Mouse (Mus musculus) heart, embryonic 10.5 days (tissue): ENCODE data around the gene Abtb2. TPM values are rescaled to one million over a fixed set of nuclear protein-coding genes. Genes with fewer than 3 reads are reported as not detected.

Source experiments
- DNase-seq: peaks from one replicate; pipeline ENCODE4 v3.0.0-alpha.2; 2017; ENCODE audit warnings: low spot score
- H3K27ac ChIP-seq: fragments of 300-500 bp; sonication (generic); 2 replicates; pipeline ENCODE4 v1.5.1; 2016; ENCODE audit warnings: mild to moderate bottlenecking
- H3K27me3 ChIP-seq: fragments of 300-500 bp; sonication (generic); 2 replicates; pipeline ENCODE4 v1.6.1; 2016; ENCODE audit warnings: mild to moderate bottlenecking; ENCODE audit not compliant: poor library complexity, insufficient read depth, severe bottlenecking
- H3K36me3 ChIP-seq: fragments of 300-500 bp; sonication (generic); 2 replicates; pipeline ENCODE4 v1.6.1; 2016; ENCODE audit warnings: mild to moderate bottlenecking, moderate library complexity
- H3K4me1 ChIP-seq: fragments of 300-500 bp; sonication (generic); 2 replicates; pipeline ENCODE4 v1.6.1; 2016; ENCODE audit warnings: mild to moderate bottlenecking
- H3K4me3 ChIP-seq: fragments of 300-500 bp; sonication (generic); 2 replicates; pipeline ENCODE4 v1.5.1; 2016; ENCODE audit warnings: mild to moderate bottlenecking, moderate library complexity
- H3K9me3 ChIP-seq: fragments of 300-500 bp; sonication (generic); 2 replicates; pipeline ENCODE4 v1.6.1; 2016; ENCODE audit warnings: mild to moderate bottlenecking, moderate library complexity
- WGBS: fragments of 180-500 bp; shearing (Covaris S2); methylation state at CpG from one replicate; pipeline ENCODE4 v1.1.7; 2016; 5-methylcytosine and 5-hydroxymethylcytosine counted together
- polyA plus RNA-seq: library from polyadenylated mRNA; unstranded; fragments of >200 nt; fragmentation: Nextera tagmentation; extraction: Ambion mirVana; gene quantifications from 2 replicates; pipeline ENCODE4 v1.2.1, GENCODE M21; 2016

The Abtb2 gene
- polyA plus RNA-seq, 1 experiment from 2014 or later: 19.0 TPM

DNA sequence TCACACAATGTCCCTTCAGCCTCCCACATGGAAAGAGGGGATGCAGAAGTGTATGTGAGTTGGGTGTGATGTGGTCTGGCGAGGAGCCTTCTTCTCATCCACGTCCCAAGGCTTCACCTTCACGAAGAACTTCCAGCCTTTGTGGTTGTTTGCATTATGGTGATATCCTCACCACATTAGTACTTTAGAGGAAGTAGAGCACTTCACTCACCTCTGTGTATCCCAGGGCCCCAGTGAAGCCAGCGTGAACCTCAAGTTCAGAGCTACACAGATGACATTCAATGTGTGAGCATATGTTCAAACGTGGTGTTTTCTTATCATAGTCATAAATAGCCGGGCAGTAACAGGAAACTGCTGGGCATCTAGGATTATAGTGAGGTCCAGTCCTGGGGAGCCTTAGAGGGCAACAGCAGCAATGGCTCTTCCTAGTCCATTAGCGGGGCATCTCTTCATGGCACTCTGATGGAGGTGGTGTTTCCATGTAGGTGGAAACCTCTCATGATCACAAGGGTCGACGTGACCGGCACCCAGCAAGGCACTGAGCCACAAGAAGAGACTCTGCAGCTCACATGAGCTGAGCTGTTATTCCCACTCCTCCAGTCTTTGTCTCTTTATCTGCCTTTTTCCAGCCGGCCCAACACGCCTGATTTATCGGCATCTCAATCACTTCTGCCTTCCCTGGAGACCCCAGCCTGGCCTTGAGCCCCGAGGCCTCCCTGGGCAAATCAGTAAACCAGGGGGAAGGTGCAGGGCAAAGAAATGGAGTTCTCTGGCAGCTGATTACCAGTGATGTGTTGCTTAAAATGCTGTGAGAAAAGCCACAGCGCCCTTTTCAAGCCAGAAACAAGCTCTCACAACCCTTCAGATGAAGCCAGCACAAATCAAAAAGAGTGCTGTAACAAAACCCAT is 93.8 kb downstream of the Abtb2 start:
- H3K27me3 ChIP-seq: no peaks in the 10 kb centered on the region
- peaks cover 75% of the 10 kb centered on the region for H3K4me1 ChIP-seq
- no peaks in the 10 kb centered on the region for H3K36me3 ChIP-seq
- WGBS: 57% methylated on average over 15 of the region's 15 CpGs
- H3K27ac ChIP-seq: peak overlapping the region; percentile 77; the same call in 1 of the 2 replicates
- H3K9me3 ChIP-seq: no peaks in the 10 kb centered on the region
- H3K4me3 ChIP-seq: no peak overlapping the region
- DNase-seq: no peak

DNA sequence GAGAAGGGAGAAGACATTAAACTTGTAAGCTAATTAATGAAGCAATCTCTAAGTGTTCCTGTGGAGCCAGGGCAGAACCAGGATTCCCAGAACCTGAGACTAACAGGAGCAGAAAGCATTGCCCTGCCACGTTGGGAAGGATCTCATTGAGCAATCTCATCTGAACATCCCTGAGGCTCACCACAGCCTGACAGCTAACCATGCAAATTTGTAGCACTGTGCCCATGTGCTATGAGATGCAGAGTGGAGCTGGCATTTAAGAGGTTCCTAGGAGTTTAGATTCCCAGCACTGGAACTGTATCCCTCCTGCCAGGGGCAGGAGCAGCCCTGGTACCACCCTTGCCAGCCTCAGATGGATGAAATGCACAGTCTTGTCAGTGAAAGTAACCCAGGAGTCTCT is 95.6 kb downstream of the Abtb2 start:
- H3K9me3 ChIP-seq: no peaks in the 10 kb centered on the region
- H3K27ac ChIP-seq: peak overlapping the region; percentile 66; the same call in 1 of the 2 replicates
- no peak overlapping the region for H3K4me3 ChIP-seq
- H3K36me3 ChIP-seq: no peaks in the 10 kb centered on the region
- H3K4me1 ChIP-seq: peaks cover 67% of the 10 kb centered on the region
- no peak for DNase-seq
- 31% methylated on average over 1 of the region's 1 CpGs for WGBS
- no peaks in the 10 kb centered on the region for H3K27me3 ChIP-seq

DNA sequence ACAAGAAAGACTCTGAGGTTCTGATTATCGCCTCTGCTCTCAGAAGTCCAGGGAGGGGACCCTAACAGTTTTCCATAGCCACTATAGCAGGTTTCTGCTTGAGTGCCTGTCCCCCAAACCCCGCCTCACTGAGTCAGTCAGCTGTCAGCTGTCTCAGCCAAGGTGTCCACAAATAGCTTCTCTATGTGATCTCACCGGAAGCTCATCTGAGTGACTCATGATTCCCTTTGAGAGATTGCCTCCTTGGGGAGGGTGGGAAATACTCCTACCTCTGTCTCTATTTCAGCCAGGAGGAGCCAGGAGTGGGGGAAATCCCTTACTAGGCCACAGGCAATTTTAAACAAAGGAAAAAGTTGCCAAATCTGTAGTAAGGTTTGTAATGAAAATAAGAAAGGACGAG is 96.0 kb downstream of the Abtb2 start:
- Histone ChIP-seq H3K27me3 (no peaks in the 10 kb centered on the region), H3K9me3 (no peaks in the 10 kb centered on the region), H3K36me3 (no peaks in the 10 kb centered on the region), H3K4me1 (peaks cover 69% of the 10 kb centered on the region), H3K27ac (peak overlapping the region; percentile 66; the same call in 1 of the 2 replicates), H3K4me3 (no peak overlapping the region; the same call in 1 of the 2 replicates)
- 32% methylated on average over 4 of the region's 4 CpGs for WGBS
- DNase-seq: peak; percentile 87

DNA sequence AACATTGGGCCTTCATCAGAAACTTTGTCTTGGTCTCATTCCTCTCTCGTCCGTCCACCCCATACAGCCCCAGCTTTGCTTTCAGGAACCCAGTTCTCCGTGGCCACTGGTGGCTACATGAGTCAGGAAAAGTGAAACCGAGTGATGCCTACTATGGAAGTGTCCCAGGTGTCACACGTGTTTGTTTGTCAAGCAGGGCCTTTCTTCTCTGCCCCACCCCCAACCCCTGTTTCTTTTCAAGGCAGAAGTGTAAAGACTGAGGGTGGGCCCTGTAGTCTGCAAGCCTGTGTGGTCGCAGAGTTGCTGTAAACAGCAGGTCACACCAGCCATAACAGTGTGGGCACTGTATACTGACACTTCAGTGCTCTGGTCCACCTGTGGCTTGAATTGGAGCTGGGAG is 98.2 kb downstream of the Abtb2 start:
- WGBS: 78% methylated on average over 6 of the region's 6 CpGs
- Histone ChIP-seq H3K27ac (no peak overlapping the region), H3K27me3 (no peaks in the 10 kb centered on the region), H3K4me3 (no peak overlapping the region), H3K36me3 (no peaks in the 10 kb centered on the region), H3K4me1 (peaks cover 71% of the 10 kb centered on the region), H3K9me3 (no peaks in the 10 kb centered on the region)
- DNase-seq: no peak

DNA sequence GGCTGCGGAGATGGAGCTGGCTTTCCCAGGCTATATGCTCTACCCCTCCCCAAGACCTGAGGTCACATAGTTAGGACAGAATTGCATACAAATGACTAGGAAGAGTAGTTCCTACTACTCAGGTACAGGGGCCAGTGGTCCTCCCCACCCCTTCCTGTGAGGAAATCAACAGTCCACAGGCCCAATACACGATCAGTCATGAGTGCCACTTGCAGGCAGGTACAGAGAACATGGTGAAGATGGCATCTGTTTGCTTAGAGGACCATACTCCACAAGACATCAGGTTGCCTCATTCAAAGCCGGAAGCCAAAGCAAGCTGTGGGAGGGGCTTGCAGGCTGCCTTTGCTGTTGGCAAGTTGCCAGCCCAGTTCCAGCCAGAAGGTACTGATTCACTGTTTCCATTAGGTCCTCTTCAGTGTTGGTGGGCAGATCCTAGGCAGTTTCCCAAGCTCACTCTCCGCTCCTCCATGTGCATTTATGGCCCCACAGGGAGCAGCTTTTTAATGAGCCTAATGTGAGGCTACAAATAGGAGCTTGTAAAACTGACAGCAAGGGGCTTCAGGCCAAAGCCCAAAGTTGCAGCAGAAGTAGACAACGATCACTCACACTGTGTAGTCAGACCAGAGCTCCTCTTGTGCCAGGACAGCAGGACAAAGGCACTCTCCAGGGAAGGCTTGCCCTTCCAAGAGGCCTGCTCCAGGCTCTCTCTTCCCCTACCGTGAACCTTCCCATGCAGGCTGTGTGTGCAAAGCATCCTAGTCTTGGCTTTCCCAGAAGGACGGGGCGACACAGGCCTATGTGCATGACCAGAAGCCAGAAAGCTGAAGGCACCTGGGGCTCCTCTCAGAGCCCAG is 102.1 kb downstream of the Abtb2 start:
- peaks cover 64% of the 10 kb centered on the region for H3K4me1 ChIP-seq
- WGBS: 66% methylated on average over 8 of the region's 8 CpGs
- peak; percentile 88 for DNase-seq
- H3K27me3 ChIP-seq: no peaks in the 10 kb centered on the region
- H3K4me3 ChIP-seq: no peak overlapping the region
- H3K9me3 ChIP-seq: no peaks in the 10 kb centered on the region
- peak overlapping the region; percentile 67; the same call in 1 of the 2 replicates for H3K27ac ChIP-seq
- no peaks in the 10 kb centered on the region for H3K36me3 ChIP-seq

DNA sequence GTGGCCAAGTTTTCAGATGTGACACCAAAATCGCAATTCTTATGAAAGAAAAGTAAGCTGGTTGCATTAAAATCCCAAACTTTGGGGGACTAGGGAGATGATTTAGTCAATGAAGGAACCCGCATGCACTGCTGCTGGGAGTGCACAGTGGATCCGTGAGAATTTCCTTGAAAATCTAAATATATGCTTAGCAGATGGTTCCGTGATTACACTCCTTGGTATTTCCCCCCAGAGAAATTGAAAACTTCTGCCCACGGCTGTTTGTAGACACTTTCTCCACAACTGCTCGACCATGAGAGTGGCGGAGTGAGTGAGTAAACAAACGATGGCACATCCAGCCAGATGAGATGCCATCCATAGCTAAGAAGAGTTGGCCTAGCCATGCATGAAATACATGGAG is 102.8 kb downstream of the Abtb2 start:
- Histone ChIP-seq H3K27ac (no peak overlapping the region; the same call in 1 of the 2 replicates), H3K36me3 (no peaks in the 10 kb centered on the region), H3K4me1 (peaks cover 61% of the 10 kb centered on the region), H3K9me3 (no peaks in the 10 kb centered on the region), H3K27me3 (no peaks in the 10 kb centered on the region), H3K4me3 (no peak overlapping the region)
- 79% methylated on average over 8 of the region's 8 CpGs for WGBS
- no peak for DNase-seq

DNA sequence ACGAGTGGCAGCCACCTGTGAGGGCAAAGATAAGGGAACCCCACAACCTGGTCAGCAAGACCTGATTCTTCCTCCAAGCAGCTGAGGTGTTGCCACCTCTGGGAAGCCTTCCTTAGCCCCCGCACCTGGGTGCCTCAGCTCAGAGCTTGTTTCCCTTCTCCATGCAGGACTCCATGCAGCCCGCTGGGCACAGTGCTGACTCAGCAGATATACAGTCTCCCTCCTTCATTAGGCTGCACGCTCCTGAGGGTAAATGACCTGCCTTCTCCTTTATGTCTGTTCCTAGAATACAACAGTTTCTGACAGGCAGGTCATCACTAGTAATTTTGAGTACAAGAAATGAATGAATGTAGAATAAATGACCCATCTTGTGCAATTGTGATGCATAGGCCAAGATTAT is 103.5 kb downstream of the Abtb2 start:
- H3K4me1 ChIP-seq: peaks cover 55% of the 10 kb centered on the region
- H3K36me3 ChIP-seq: no peaks in the 10 kb centered on the region
- no peak for DNase-seq
- H3K27me3 ChIP-seq: no peaks in the 10 kb centered on the region
- peak overlapping the region; percentile 77; the same call in 1 of the 2 replicates for H3K27ac ChIP-seq
- 84% methylated on average over 4 of the region's 4 CpGs for WGBS
- H3K4me3 ChIP-seq: no peak overlapping the region
- H3K9me3 ChIP-seq: no peaks in the 10 kb centered on the region

DNA sequence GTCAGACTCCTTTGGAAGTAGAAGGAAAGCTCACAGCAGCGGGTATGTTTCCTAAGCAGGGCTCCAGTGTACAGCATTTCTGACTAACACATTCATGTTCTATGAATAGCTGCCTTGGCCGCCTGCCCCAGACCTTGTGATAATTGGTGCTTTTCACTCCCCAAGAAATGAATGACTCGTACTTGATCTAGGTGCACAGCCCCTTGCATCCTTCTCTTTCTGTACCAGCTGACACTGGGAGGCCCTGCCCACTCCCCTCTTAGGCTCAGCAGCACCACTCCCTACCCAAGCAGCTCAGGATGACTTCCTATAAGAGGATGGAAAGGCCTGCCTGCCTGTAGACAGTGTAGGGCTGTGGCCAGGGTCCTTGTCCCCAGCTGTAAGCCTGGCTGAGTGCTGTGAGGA is 104.2 kb downstream of the Abtb2 start:
- peak; percentile 93 for DNase-seq
- Histone ChIP-seq H3K36me3 (no peaks in the 10 kb centered on the region), H3K4me1 (peaks cover 60% of the 10 kb centered on the region), H3K9me3 (no peaks in the 10 kb centered on the region), H3K27ac (peak overlapping the region; percentile 77), H3K27me3 (no peaks in the 10 kb centered on the region), H3K4me3 (no peak overlapping the region)
- 22% methylated on average over 3 of the region's 3 CpGs for WGBS

DNA sequence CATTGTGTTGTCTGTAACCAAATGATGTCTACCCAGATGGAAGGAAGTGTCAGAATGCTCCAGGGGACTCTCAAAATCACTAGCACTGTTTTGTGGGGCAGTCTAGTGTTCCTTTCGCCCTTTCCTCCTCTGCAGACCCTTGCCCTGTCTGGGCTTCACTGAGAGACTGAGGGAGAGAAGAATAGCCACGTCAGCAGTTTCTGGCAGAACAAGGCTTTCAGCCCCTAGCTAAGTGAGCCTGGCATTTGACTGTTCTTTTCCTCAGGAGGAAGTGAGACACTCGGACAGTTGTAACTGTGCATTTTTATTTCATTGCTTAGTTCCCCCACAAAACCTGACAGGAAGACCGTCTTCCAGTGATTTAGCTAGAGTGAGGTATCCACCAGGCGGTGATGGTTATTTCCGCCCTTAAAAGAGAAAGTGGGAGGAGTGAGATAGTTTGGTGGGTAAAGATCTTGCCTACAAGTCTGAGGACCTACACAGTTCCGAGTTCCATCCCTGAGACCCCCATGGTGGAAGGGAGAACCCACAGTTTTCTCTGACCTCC is 106.5 kb downstream of the Abtb2 start:
- no peak for DNase-seq
- no peaks in the 10 kb centered on the region for H3K27me3 ChIP-seq
- WGBS: 74% methylated on average over 7 of the region's 7 CpGs
- H3K36me3 ChIP-seq: no peaks in the 10 kb centered on the region
- H3K4me1 ChIP-seq: peaks cover 52% of the 10 kb centered on the region
- no peak overlapping the region for H3K27ac ChIP-seq
- no peak overlapping the region for H3K4me3 ChIP-seq
- H3K9me3 ChIP-seq: no peaks in the 10 kb centered on the region

DNA sequence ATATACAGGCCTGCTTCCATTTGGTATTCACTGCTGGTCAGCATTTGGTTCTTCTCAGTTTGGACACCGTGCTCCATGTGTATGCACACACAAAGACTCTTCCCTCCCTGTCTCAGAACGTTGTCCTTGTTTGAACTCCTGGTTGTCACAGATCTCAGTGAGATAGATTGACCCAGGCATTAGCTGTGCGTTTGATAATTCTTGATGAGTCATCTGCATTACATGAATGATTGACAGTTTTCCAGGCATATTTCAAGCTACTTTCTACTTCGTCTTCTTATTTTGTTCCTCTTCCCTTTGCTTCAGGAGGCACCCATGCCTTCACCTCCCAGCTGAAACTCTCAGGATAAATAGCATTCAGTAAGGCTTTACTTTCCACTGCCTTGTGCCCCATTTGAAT is 107.5 kb downstream of the Abtb2 start:
- Histone ChIP-seq H3K4me3 (no peak overlapping the region), H3K36me3 (0 out of 2 replicates have a peak, but pooled peaks cover 2% of the 10 kb centered on the region), H3K4me1 (peaks cover 50% of the 10 kb centered on the region), H3K27me3 (no peaks in the 10 kb centered on the region), H3K9me3 (no peaks in the 10 kb centered on the region), H3K27ac (no peak overlapping the region)
- DNase-seq: no peak
- WGBS: 75% methylated on average over 4 of the region's 4 CpGs

DNA sequence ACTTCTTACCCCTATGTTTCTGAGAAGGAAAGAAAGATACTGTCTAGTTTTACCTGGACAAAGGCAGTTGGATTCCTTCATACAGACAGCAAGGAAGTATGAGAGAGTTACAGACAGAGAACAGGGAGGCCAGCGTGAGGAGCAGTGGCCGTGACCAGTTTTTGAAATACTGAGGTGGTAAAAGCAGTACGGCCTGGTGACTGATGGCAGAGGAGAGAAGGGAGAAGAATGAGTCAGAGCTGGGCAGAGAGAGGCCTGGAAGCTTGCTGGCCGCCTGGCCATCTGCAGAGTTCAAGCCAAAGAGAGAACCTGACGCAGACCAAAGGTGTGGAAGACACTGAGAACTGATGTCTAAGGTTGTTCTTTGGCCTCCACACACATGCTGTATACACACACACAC is 109.3 kb downstream of the Abtb2 start:
- Histone ChIP-seq H3K4me1 (peaks cover 34% of the 10 kb centered on the region), H3K4me3 (no peak overlapping the region), H3K36me3 (peaks cover 10% of the 10 kb centered on the region), H3K9me3 (no peaks in the 10 kb centered on the region), H3K27ac (0 out of 2 replicates have a peak overlapping the region, but pooled peaks have one; percentile 10), H3K27me3 (no peaks in the 10 kb centered on the region)
- 83% methylated on average over 5 of the region's 5 CpGs for WGBS
- DNase-seq: no peak

DNA sequence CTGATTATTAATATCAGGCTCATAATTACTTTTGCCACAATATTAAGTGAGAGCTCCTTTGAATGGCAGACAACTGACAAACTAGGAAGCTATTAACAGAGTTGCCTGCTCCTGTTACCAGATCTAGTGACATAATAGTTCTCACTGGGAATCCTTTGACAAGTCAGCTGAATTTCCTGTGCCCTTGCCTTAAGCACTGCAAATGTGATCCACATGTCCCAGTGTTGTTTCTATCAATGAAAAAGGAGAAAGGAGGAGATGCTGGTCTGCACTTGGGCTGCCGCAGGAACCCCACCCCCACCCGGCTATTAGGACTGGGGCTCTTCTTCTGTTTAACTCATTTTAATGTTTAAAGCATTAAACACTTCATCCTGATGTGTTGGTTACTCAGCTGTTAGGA is 110.7 kb downstream of the Abtb2 start:
- peaks cover 35% of the 10 kb centered on the region for H3K4me1 ChIP-seq
- no peak overlapping the region for H3K4me3 ChIP-seq
- H3K36me3 ChIP-seq: peaks cover 12% of the 10 kb centered on the region
- 73% methylated on average over 2 of the region's 2 CpGs for WGBS
- H3K27ac ChIP-seq: no peak overlapping the region
- H3K27me3 ChIP-seq: no peaks in the 10 kb centered on the region
- H3K9me3 ChIP-seq: no peaks in the 10 kb centered on the region
- DNase-seq: no peak
